9 mouse cellular contexts compared by ENCODE assay signal in genomic region chr4:55397911-55398762, GRCm38 (mm10). TPM values are rescaled to one million over a fixed set of nuclear protein-coding genes. Genes with fewer than 3 reads are reported as not detected.
A peak's percentile ranks its signal among the peaks of the same experiment; 100 is the strongest.
DNase-seq lines count a peak whose midpoint lies in the region; ATAC-seq lines count a peak whose summit lies in the region.
"Had no signal": no experiment of that assay in that cellular context is flagged by ENCODE, and none has a peak within 500 bp of the region (broad histone marks: within the 10 kb centered on the region; RNA-seq: fewer than 3 reads in every experiment).

No protein-coding gene starts in this region.

- ATAC-seq in hindbrain, embryonic 15.5 days (ENCODE audit: low FRiP score, low read depth): peak; percentile 48; the same call in 1 of the 2 replicates
- peak; percentile 66 for ATAC-seq in common myeloid progenitor, adult 5-6 weeks (replicated peaks; ENCODE audit: low read depth, poor library complexity, severe bottlenecking)
- ATAC-seq in hematopoietic stem cell, adult 5-6 weeks (replicated peaks in 1 of 2; ENCODE audit: insufficient read depth in 1 of 2, low FRiP score in 2 of 2, low TSS enrichment in 1 of 2, low read depth in 1 of 2, poor library complexity in 2 of 2, severe bottlenecking in 2 of 2): peak; percentile 72 to 77

- H3K27ac ChIP-seq in hindbrain, embryonic 15.5 days (replicated peaks): no peak overlapping the region
- H3K27ac ChIP-seq in hindbrain, embryonic 10.5 days: no peak overlapping the region; the same call in 1 of the 2 replicates

- no peaks in the 10 kb centered on the region for H3K4me1 ChIP-seq in hindbrain, embryonic 15.5 days (replicated peaks)
- peaks cover 5% of the 10 kb centered on the region for H3K4me1 ChIP-seq in hindbrain, embryonic 10.5 days (replicated peaks)

- H3K4me3 ChIP-seq in hindbrain, embryonic 15.5 days: no peak overlapping the region
- H3K4me3 ChIP-seq in hindbrain, embryonic 10.5 days: no peak overlapping the region
- H3K4me3 ChIP-seq: megakaryocyte, embryonic 14.5 days had no signal

- H3K9me3 ChIP-seq in hindbrain, embryonic 15.5 days: no peaks in the 10 kb centered on the region
- H3K9me3 ChIP-seq in hindbrain, embryonic 10.5 days: peaks cover 8% of the 10 kb centered on the region

- H3K36me3 ChIP-seq in hindbrain, embryonic 15.5 days: no peaks in the 10 kb centered on the region
- H3K36me3 ChIP-seq in hindbrain, embryonic 10.5 days: no peaks in the 10 kb centered on the region

- no peaks in the 10 kb centered on the region for H3K27me3 ChIP-seq in hindbrain, embryonic 15.5 days
- no peaks in the 10 kb centered on the region for H3K27me3 ChIP-seq in hindbrain, embryonic 10.5 days (ENCODE audit: insufficient read depth, poor library complexity, severe bottlenecking)
- H3K27me3 ChIP-seq: megakaryocyte, embryonic 14.5 days had no signal

- WGBS in hindbrain, embryonic 15.5 days: 50% methylated on average over 17 of the region's 17 CpGs
- WGBS in hindbrain, embryonic 10.5 days: 44% methylated on average over 17 of the region's 17 CpGs

- no peak overlapping the region for H3K9ac ChIP-seq in hindbrain, embryonic 15.5 days

- H3K4me2 ChIP-seq in hindbrain, embryonic 15.5 days: peak overlapping the region; percentile 16; the same call in 1 of the 2 replicates

- no peak for DNase-seq in hindbrain, embryonic 10.5 days (ENCODE audit: low spot score)
- peak; percentile 69 for DNase-seq in ES-CJ7 (ENCODE audit: low read depth, low spot score)
- peak; percentile 13 to 28 for DNase-seq in lung, adult 18-20 months
- peak; percentile 66 for DNase-seq in retina, postnatal 1 day
- no peak for DNase-seq in layer of hippocampus, postnatal 36 days

RNA-seq across cellular contexts. Expression of gene Rad23b, which starts 48.3 kb away (rescaled TPM):
- polyA plus RNA-seq in hindbrain, embryonic 15.5 days (2015; fragmentation: Nextera tagmentation; extraction: Ambion mirVana): 92.0 and 98.5 TPM in 2 replicates
- polyA plus RNA-seq in hindbrain, embryonic 10.5 days (2016; fragmentation: Nextera tagmentation; extraction: Ambion mirVana): 89.5 and 91.2 TPM in 2 replicates
- total RNA-seq in common myeloid progenitor, adult 5-6 weeks (2017): 139 and 161 TPM in 2 replicates
- 136 and 180 TPM in 2 replicates for total RNA-seq in hematopoietic stem cell, adult 5-6 weeks (2017)
- total RNA-seq in layer of hippocampus, postnatal 36 days (2021): 100 to 1,000 TPM; 177 to 178 TPM

Comparison
In these comparisons a context has a peak if more than half of its experiments do, and no peak if none do; other contexts are left out.
1. DNase-seq: peak in ES-CJ7 (single experiment), lung, adult 18-20 months (2 of 2) and retina, postnatal 1 day (single experiment); none in hindbrain, embryonic 10.5 days (single experiment) and layer of hippocampus, postnatal 36 days (0 of 2).
2. Peak in every context shown above with its lines, with median percentiles within 50 percentile points of each other: ATAC-seq.